Mouse (Mus musculus) thymus, adult 2 months (tissue): Measurements from ENCODE around the gene Alyref.

Experiments
- CTCF ChIP-seq: fragments of 200-500 bp; IDR thresholded peaks from 2 replicates; pipeline ENCODE4 v1.5.1; 2012; ENCODE audit warnings: mild to moderate bottlenecking, control low read depth, low read length, moderate library complexity, borderline replicate concordance; ENCODE audit not compliant: control insufficient read depth, poor library complexity, insufficient read depth; ENCODE audit errors: extremely low read depth
- POLR2A ChIP-seq: fragments of 200-500 bp; IDR thresholded peaks from 2 replicates; pipeline ENCODE4 v1.6.1; 2012; ENCODE audit warnings: mild to moderate bottlenecking, low read length, control low read depth, moderate library complexity; ENCODE audit not compliant: control insufficient read depth, poor library complexity, insufficient read depth; ENCODE audit errors: extremely low read depth

- TF ChIP-seq CTCF (no peak), POLR2A (no peak)
These were observed 22.2 kb downstream of the Alyref start for GRCm38 (mm10) chr11:120575940-120576339.
